Mouse (Mus musculus) myocyte (in vitro differentiated cells): ENCODE data around the gene Ank3. TPM values are rescaled to one million over a fixed set of nuclear protein-coding genes. Genes with fewer than 3 reads are reported as not detected.

Experiments used
- H3K27me3 ChIP-seq: one replicate; pipeline ENCODE4 v1.6.1; 2011; ENCODE audit not compliant: control insufficient read depth, insufficient read depth, insufficient read length
- H3K36me3 ChIP-seq: one replicate; pipeline ENCODE4 v1.6.1; 2011; ENCODE audit not compliant: control insufficient read depth, insufficient read depth
- H3K4me2 ChIP-seq: one replicate; pipeline ENCODE4 v1.6.1; 2011; ENCODE audit warnings: low read depth, control low read depth
- H3K4me3 ChIP-seq: one replicate; pipeline ENCODE4 v1.5.1; 2011; ENCODE audit warnings: mild to moderate bottlenecking, control low read depth, moderate library complexity
- H3K79me2 ChIP-seq: one replicate; pipeline ENCODE4 v1.6.1; 2011; ENCODE audit not compliant: control insufficient read depth, insufficient read depth
- H3ac ChIP-seq: one replicate; pipeline ENCODE4 v1.6.1; 2011; ENCODE audit not compliant: control insufficient read depth, insufficient read length
- CEBPB ChIP-seq: IDR thresholded peaks from 2 replicates; pipeline ENCODE4 v1.6.1; 2011; ENCODE audit warnings: mild to moderate bottlenecking, moderate library complexity; ENCODE audit not compliant: poor library complexity, insufficient read depth, severe bottlenecking
- E2F4 ChIP-seq: IDR thresholded peaks from one replicate; pipeline ENCODE4 v1.6.1; 2011; ENCODE audit warnings: mild to moderate bottlenecking, control low read depth, moderate library complexity; ENCODE audit not compliant: insufficient read depth
- MAX ChIP-seq: IDR thresholded peaks from one replicate; pipeline ENCODE4 v1.6.1; 2011; ENCODE audit warnings: low read depth, mild to moderate bottlenecking, control low read depth
- MYOD1 ChIP-seq, 3 experiments: IDR thresholded peaks; one replicate each; pipeline ENCODE4 v1.6.1; 2011; ENCODE audit warnings: control low read depth in 2 of 3, low read depth in 2 of 3, mild to moderate bottlenecking in 2 of 3, moderate library complexity in 1 of 3; ENCODE audit not compliant: insufficient read length in 2 of 3, control insufficient read depth in 1 of 3
- MYOG ChIP-seq, 3 experiments: IDR thresholded peaks; one replicate each; pipeline ENCODE4 v1.6.1; 2011; ENCODE audit warnings: control low read depth in 2 of 3, low read depth in 2 of 3, mild to moderate bottlenecking in 2 of 3; ENCODE audit not compliant: insufficient read length in 2 of 3, control insufficient read depth in 1 of 3, insufficient read depth in 1 of 3
- POLR2A ChIP-seq: IDR thresholded peaks from one replicate; pipeline ENCODE4 v1.6.1; 2011; ENCODE audit warnings: low read depth, mild to moderate bottlenecking, control low read depth, moderate library complexity; ENCODE audit not compliant: insufficient read length
- POLR2AphosphoS2 ChIP-seq: IDR thresholded peaks from one replicate; pipeline ENCODE4 v1.6.1; 2011; ENCODE audit warnings: low read depth, control low read depth; ENCODE audit not compliant: insufficient read length
- REST ChIP-seq: IDR thresholded peaks from one replicate; pipeline ENCODE4 v1.6.1; 2011; ENCODE audit warnings: mild to moderate bottlenecking, control low read depth, moderate library complexity; ENCODE audit not compliant: insufficient read depth, insufficient read length
- SRF ChIP-seq: IDR thresholded peaks from one replicate; pipeline ENCODE4 v1.6.1; 2011; ENCODE audit warnings: low read depth; ENCODE audit not compliant: control insufficient read depth, insufficient read length
- TCF12 ChIP-seq: IDR thresholded peaks from one replicate; pipeline ENCODE4 v1.6.1; 2011; ENCODE audit warnings: mild to moderate bottlenecking, control low read depth; ENCODE audit not compliant: poor library complexity, insufficient read depth, severe bottlenecking
- TCF3 ChIP-seq: IDR thresholded peaks from one replicate; pipeline ENCODE4 v1.6.1; 2011; ENCODE audit warnings: low read depth, control low read depth; ENCODE audit not compliant: insufficient read length
- USF1 ChIP-seq: IDR thresholded peaks from one replicate; pipeline ENCODE4 v1.6.1; 2011; ENCODE audit warnings: low read depth, mild to moderate bottlenecking, control low read depth, moderate library complexity
- polyA plus RNA-seq: library from polyadenylated mRNA; unstranded; fragments of >200 nt; fragmentation: generic; extraction: Trizol; gene quantifications from one replicate; pipeline ENCODE4 v1.2.1, GENCODE M21; 2012; ENCODE audit warnings: missing spikeins

Ank3 gene
- polyA plus RNA-seq, 1 experiment = 5.5 TPM

DNA sequence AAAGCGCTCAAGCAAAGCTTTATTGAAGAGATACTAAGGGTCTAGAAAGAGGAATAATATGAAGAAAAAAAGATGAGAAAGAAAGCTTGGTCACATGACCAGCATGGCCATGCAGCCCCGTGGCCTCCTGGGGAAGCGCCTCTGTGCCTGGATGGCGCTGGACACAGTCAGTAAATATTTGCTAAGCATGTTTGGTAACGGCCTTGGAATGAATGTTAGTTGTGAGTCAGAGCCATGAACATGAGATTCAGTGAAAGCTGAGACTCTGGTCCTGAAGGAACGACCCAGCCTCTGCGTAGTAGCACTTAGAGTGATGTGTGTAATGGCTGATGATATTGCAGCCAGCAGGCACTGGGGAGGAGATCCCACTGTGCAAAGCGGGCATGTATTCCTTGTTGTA, 531.9 kb downstream of the Ank3 start:
- Histone ChIP-seq H3K27me3 (no peaks in the 10 kb centered on the region), H3K79me2 (no peaks in the 10 kb centered on the region), H3ac (no peak overlapping the region), H3K4me2 (peak overlapping the region; percentile 3), H3K4me3 (no peak overlapping the region), H3K36me3 (no peaks in the 10 kb centered on the region)
- TF ChIP-seq USF1 (peak; percentile 69), E2F4 (no peak), CEBPB (no peak)

DNA sequence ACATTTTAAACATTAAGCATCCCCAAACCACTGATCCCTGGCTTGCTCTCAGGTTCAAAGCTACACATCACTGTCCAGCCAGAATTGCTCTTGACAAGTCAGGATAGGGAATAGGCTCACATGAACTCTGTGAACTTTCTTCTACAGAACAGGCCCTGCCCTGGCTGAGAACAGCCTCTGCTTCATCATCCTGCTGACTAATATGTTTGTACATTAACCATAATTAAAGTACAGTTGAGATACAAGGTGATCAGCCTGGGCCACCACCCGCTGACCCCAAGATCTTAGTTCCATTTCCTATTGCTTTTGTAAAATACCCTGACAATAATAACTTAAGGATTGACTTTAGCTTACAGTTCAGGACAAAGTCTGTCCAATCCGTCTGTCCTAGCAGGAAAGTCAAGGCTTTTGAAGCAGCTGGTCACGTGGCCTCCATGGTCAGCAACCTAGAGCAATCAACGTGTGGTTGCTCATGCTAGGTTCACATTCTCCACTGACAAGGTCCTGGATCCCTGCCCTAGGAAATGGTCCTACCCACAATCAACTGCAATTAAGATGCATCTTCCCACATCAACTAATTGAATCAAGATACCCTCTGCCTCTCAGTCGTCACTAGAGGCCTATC, 538.0 kb downstream of the Ank3 start:
- Histone ChIP-seq H3ac (no peak overlapping the region), H3K4me2 (no peak overlapping the region), H3K4me3 (no peak overlapping the region), H3K27me3 (no peaks in the 10 kb centered on the region), H3K36me3 (no peaks in the 10 kb centered on the region), H3K79me2 (no peaks in the 10 kb centered on the region)
- TF ChIP-seq TCF12 (no peak), CEBPB (no peak), POLR2A (no peak), REST (no peak), TCF3 (no peak), USF1 (no peak), MAX (no peak), SRF (no peak), MYOD1 (IDR thresholded peaks at IDR 0.05; ENCODE audit: control insufficient read depth in 1 of 3, insufficient read length in 2 of 3, low read depth in 2 of 3) (no peak), E2F4 (no peak), POLR2AphosphoS2 (no peak), MYOG (IDR thresholded peaks at IDR 0.05; ENCODE audit: control insufficient read depth in 1 of 3, insufficient read depth in 1 of 3, insufficient read length in 2 of 3, low read depth in 2 of 3) (no peak)

DNA sequence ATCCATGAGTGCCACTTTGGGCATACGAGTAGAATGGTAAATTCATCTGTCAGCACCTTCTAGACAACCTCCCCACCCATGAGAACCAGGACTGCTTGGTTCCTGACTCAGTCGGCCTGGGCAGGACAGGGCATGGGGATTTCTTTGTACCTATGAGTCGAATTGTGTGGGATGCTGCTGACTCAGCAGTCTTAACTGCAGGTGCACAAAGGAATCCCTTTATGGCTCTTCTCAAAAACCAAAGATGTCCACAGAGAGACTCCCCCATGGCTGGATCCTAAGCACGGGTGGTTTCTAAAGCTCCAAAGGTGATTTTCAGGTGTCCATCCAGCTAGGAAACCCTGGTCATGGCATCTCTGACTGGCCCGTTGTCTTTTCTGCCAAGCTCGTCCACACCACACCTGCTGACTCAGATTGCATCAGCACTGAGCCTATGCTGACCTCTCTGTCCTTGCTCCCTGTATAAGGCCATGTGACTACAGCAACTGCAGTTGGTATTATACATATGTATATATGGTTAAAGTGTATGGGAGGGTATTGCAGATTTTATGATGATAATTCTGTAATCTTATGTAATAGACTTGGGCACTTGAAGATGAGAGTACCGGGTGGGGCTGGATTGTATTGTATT, 538.8 kb downstream of the Ank3 start:
- Histone ChIP-seq H3K4me2 (no peak overlapping the region), H3K36me3 (no peaks in the 10 kb centered on the region), H3ac (no peak overlapping the region), H3K4me3 (no peak overlapping the region), H3K27me3 (no peaks in the 10 kb centered on the region), H3K79me2 (no peaks in the 10 kb centered on the region)
- no peak for TF ChIP-seq POLR2A
- no peak for TF ChIP-seq USF1
- TF ChIP-seq CEBPB = no peak
- no peak for TF ChIP-seq MYOG (IDR thresholded peaks at IDR 0.05; ENCODE audit: control insufficient read depth in 1 of 3, insufficient read depth in 1 of 3, insufficient read length in 2 of 3, low read depth in 2 of 3)
- no peak for TF ChIP-seq SRF
- TF ChIP-seq MYOD1 (IDR thresholded peaks at IDR 0.05; ENCODE audit: control insufficient read depth in 1 of 3, insufficient read length in 2 of 3, low read depth in 2 of 3) = no peak

DNA sequence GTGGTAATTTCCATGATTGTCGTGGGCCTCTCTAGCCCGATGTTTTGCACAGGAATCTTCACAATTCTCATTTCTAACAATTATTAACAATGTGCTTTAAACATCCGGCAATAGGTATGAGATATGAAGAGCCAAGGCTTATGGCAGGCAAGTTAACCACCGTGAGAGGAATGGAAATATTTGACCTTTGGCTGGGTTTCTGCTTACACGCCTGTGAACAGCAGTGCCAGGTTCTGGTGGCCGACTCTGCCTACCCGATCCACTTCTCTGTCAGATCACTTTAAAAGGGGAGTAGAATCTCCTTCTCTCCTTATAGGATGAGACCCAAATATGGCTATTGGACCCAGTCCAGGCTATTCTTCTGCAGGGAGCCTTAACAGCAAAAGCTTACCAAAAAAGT, 540.6 kb downstream of the Ank3 start:
- Histone ChIP-seq H3K4me2 (no peak overlapping the region), H3K79me2 (no peaks in the 10 kb centered on the region), H3K27me3 (no peaks in the 10 kb centered on the region), H3K4me3 (no peak overlapping the region), H3ac (no peak overlapping the region), H3K36me3 (no peaks in the 10 kb centered on the region)
- TF ChIP-seq USF1 (no peak), MAX (no peak), MYOG (IDR thresholded peaks at IDR 0.05; ENCODE audit: control insufficient read depth in 1 of 3, insufficient read depth in 1 of 3, insufficient read length in 2 of 3, low read depth in 2 of 3) (no peak), TCF3 (no peak), REST (no peak), POLR2A (no peak), MYOD1 (IDR thresholded peaks at IDR 0.05; ENCODE audit: control insufficient read depth in 1 of 3, insufficient read length in 2 of 3, low read depth in 2 of 3) (no peak), TCF12 (no peak), CEBPB (no peak), E2F4 (no peak), SRF (no peak), POLR2AphosphoS2 (no peak)

DNA sequence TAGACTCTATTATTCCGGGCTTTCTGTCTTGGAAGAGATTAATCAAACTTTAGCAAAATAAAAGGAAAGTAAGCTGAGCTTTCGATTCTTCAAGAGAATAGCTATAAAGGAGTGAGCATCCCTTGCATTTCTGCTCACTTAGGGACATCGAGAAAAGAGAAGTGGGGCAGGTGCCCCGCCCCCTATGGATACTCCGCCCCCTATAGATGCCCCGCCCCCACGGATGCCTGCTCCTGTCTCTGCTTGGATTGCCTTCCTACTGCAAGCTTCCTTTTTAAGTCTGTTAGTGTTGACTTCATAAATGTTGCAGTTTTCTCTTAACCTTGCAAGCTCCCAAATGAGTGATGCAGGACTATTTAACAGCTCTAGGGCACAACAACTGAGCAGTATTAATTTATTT, 541.4 kb downstream of the Ank3 start:
- Histone ChIP-seq H3K27me3 (no peaks in the 10 kb centered on the region), H3K36me3 (no peaks in the 10 kb centered on the region), H3ac (no peak overlapping the region), H3K79me2 (no peaks in the 10 kb centered on the region), H3K4me3 (no peak overlapping the region), H3K4me2 (no peak overlapping the region)
- TF ChIP-seq REST (no peak), TCF3 (no peak), TCF12 (no peak), POLR2A (no peak), USF1 (no peak), MYOG (IDR thresholded peaks at IDR 0.05; ENCODE audit: control insufficient read depth in 1 of 3, insufficient read depth in 1 of 3, insufficient read length in 2 of 3, low read depth in 2 of 3) (no peak), MAX (no peak), SRF (no peak), POLR2AphosphoS2 (no peak), CEBPB (no peak), MYOD1 (IDR thresholded peaks at IDR 0.05; ENCODE audit: control insufficient read depth in 1 of 3, insufficient read length in 2 of 3, low read depth in 2 of 3) (no peak), E2F4 (no peak)
